Mouse (Mus musculus): ENCODE measurements around the gene Slc31a2.

DNA sequence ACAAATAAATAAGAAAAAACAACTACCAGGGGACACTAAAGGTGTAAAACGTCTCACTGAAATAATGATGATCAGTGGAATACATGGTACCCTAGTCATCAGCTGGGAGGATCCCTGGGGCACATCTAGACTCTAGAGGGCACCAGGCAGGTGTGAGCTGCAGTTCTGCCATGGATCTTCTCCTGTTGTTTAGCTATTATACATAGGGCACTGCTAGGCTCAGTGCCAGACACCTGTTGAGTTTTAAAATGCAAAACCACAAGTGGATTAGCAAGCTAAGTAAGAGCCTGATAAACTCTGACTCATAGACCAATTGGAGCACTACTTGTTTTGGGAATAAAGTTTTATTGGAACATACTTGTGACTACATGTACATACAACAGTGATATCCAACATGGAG, 55.9 kb downstream of the Slc31a2 start:
- TF ChIP-seq CTCF (IDR thresholded peaks at IDR 0.05; ENCODE audit: borderline replicate concordance, insufficient read depth, low read depth, low read length) (no peak), POLR2A (IDR thresholded peaks at IDR 0.05; ENCODE audit: borderline replicate concordance, insufficient read depth, low read length) (no peak)

All from cerebellum, adult 2 months (tissue).